Mouse (Mus musculus): ENCODE results near the gene Rab37. TPM values are rescaled to one million over a fixed set of nuclear protein-coding genes. Genes with fewer than 3 reads are reported as not detected.

Gene Rab37
- polyA plus RNA-seq, 1 experiment from 2014 or later = 1.5 TPM

DNA sequence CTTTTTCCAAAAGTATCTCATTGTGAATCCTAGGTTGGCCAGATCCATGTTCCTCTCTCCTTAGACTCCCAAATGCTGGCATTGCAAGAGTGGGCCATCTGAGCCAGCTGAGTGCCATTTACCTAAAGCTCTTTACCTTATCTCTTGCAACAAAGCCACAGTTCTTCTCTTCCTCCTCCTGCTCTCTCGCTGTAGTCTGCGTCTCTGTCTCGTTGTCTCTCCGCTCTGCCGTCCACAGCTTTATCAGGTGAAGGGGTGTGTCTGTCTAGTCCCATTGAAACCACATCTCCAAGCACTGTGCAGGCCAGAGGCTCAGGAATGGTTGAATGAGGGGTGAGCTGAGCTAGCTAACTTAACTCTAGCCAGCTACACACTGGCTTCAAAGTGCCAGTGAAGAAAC, 104.7 kb downstream of the Rab37 start:
- no peak overlapping the region for H3K9ac ChIP-seq
- no peaks in the 10 kb centered on the region for H3K9me3 ChIP-seq (replicated peaks)
- H3K4me3 ChIP-seq = no peak overlapping the region
- no peak overlapping the region for H3K4me2 ChIP-seq (replicated peaks)
- peaks cover 7% of the 10 kb centered on the region for H3K4me1 ChIP-seq
- H3K27ac ChIP-seq = no peak overlapping the region
- H3K27me3 ChIP-seq = no peaks in the 10 kb centered on the region; the same call in 1 of the 2 replicates
- H3K36me3 ChIP-seq = peaks cover 9% of the 10 kb centered on the region
- WGBS = 91% methylated on average over 5 of the region's 5 CpGs
- no peak for ATAC-seq (ENCODE audit: low FRiP score)

DNA sequence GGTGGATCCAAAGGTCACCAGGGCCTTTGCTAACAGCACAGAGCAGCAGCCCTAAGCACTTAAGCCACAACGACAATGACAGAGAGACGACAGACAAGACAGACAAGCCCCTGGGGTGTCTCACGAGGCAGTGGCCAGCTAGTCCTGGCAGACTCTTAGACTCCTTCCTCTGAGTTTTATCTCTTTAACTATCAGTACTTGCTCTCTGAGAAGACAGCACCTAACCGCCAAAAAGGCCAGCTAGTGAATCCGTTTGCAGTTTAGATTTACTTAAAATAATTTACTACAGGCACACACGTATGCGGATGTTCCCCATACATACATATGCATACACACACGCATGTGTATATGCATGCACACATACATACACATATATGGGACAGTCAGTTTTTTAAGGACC, 106.3 kb downstream of the Rab37 start:
- H3K27me3 ChIP-seq = no peaks in the 10 kb centered on the region; the same call in none of the 2 replicates
- H3K9ac ChIP-seq = no peak overlapping the region
- H3K27ac ChIP-seq = no peak overlapping the region
- H3K36me3 ChIP-seq = peaks cover 18% of the 10 kb centered on the region
- no peak overlapping the region for H3K4me3 ChIP-seq
- no peak overlapping the region for H3K4me2 ChIP-seq (replicated peaks)
- H3K9me3 ChIP-seq (replicated peaks) = no peaks in the 10 kb centered on the region
- WGBS = 78% methylated on average over 8 of the region's 8 CpGs
- ATAC-seq (ENCODE audit: low FRiP score) = no peak
- peaks cover 10% of the 10 kb centered on the region for H3K4me1 ChIP-seq

DNA sequence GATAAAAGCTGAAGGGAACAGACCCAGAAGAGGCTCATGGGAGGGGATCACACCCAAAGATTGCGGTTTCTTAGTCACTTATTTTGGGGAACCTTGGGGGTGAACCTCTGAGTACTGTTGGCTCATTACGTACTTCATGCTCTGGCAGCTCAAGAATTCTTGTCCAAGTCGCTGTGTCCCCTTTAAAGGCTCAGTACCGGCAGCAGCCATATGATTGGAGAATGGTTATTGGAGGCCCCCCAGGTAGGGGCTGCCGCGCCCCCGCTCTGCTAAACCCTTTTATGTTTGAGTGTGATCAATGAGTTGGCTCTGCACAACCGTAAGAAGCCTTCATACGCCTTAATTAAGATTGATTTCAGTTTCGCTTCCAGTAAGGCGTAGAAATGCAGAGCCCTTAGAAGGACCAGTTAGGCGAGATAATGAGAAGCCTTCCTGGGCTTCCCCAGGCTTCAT, 107.7 kb downstream of the Rab37 start:
- Histone ChIP-seq H3K9ac (no peak overlapping the region), H3K27ac (no peak overlapping the region), H3K36me3 (peaks cover 18% of the 10 kb centered on the region), H3K27me3 (no peaks in the 10 kb centered on the region; the same call in none of the 2 replicates), H3K9me3 (replicated peaks) (no peaks in the 10 kb centered on the region), H3K4me3 (no peak overlapping the region), H3K4me1 (peaks cover 14% of the 10 kb centered on the region), H3K4me2 (replicated peaks) (no peak overlapping the region)
- ATAC-seq (ENCODE audit: low FRiP score) = no peak
- WGBS = 42% methylated on average over 12 of the region's 12 CpGs

DNA sequence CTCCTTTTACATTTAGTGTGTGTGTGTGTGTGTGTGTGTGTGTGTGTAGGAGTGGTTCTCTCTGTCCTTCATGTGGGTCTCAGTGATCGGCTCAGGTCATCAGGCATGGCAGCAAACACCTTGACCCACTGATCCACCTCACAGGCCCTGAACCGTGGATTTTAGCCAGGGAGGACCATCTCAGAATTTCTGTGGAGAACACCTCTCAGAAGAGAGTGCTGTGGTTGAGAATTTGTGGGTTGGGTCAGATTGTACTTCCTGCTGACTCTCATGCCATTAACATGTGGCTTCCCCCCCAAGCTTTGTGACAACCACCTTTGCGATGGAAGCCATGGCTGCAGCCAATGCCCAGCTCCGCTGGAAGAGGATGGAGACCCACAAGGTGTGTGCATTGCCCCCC, 109.3 kb downstream of the Rab37 start:
- H3K27ac ChIP-seq = no peak overlapping the region
- no peak overlapping the region for H3K4me3 ChIP-seq
- peaks cover 14% of the 10 kb centered on the region for H3K4me1 ChIP-seq
- H3K9me3 ChIP-seq (replicated peaks) = no peaks in the 10 kb centered on the region
- H3K9ac ChIP-seq = no peak overlapping the region
- WGBS = 93% methylated on average over 4 of the region's 4 CpGs
- no peak for ATAC-seq (ENCODE audit: low FRiP score)
- peaks cover 22% of the 10 kb centered on the region for H3K36me3 ChIP-seq
- no peaks in the 10 kb centered on the region; the same call in 1 of the 2 replicates for H3K27me3 ChIP-seq
- no peak overlapping the region for H3K4me2 ChIP-seq (replicated peaks)

DNA sequence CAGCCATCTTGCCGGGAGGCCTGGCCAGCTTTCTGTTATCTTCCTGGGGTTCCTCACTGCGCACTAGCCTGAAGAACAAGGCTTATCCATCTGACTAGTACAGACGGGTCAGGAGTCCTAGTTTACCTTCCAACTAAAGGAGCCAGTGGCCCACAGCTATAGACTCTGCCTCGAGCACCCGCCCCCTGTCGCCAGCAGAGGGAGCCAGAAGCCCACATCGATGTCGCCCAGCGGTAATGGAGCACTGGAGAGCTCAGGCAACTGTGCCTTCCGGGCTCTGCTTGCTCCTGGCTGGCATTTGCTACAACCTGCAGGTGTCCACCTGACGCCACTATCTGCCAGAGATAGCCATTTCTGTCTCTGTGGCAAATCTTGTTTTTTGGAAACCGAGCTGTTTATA, 111.1 kb downstream of the Rab37 start:
- Histone ChIP-seq H3K9ac (no peak overlapping the region), H3K27me3 (no peaks in the 10 kb centered on the region; the same call in 1 of the 2 replicates), H3K4me1 (peaks cover 18% of the 10 kb centered on the region), H3K4me2 (replicated peaks) (no peak overlapping the region), H3K27ac (no peak overlapping the region), H3K36me3 (peaks cover 22% of the 10 kb centered on the region), H3K9me3 (replicated peaks) (no peaks in the 10 kb centered on the region), H3K4me3 (no peak overlapping the region)
- 15% methylated on average over 12 of the region's 12 CpGs for WGBS
- peak; percentile 53; the same call in 1 of the 2 replicates for ATAC-seq (ENCODE audit: low FRiP score)

DNA sequence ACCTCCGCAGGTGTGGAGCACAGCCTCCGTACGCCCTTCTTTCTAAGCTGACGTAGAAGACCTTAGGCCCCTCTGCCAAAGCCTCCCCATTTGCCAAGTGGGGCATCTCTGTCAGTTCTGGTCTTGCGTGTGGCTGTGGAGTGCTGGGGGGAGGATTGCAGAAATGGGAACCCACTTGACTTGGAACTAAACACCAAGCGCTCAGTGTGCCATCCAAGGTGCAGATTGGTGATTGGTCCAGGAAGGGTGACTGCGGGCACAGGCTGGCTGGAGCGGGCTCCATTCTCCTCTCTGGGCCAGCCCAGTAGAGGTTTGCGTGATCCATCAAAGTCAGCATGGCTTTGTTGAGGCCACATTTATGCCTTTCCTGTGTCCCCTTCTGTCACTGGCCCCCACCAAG, 111.5 kb downstream of the Rab37 start:
- Histone ChIP-seq H3K9me3 (replicated peaks) (no peaks in the 10 kb centered on the region), H3K27ac (no peak overlapping the region), H3K9ac (no peak overlapping the region), H3K36me3 (peaks cover 20% of the 10 kb centered on the region), H3K27me3 (no peaks in the 10 kb centered on the region; the same call in 1 of the 2 replicates), H3K4me1 (peaks cover 19% of the 10 kb centered on the region), H3K4me2 (replicated peaks) (no peak overlapping the region), H3K4me3 (no peak overlapping the region)
- no peak for ATAC-seq (ENCODE audit: low FRiP score)
- WGBS = 87% methylated on average over 9 of the region's 9 CpGs

DNA sequence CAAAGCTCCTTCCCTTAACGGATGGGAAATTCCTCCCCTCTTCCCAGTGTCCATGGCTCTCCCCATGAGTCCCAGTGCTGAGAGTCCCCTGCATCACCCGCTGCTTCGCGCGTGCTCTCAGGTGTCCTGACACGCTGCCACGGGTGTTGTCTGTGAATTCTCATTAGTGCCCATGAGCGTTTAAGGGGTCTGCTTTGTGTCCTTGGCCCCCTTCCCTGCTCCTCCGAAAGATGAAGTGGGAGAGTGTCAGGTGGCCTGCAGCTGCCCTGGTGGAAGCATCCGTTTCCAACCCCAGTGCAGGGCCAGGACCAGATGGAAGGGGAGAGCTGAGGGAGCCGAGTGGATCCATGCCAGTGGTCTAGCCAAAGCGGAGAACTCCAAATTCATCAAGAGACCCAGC, 116.9 kb downstream of the Rab37 start:
- Histone ChIP-seq H3K4me3 (no peak overlapping the region), H3K27me3 (no peaks in the 10 kb centered on the region; the same call in 1 of the 2 replicates), H3K9ac (no peak overlapping the region), H3K36me3 (peaks cover 8% of the 10 kb centered on the region), H3K9me3 (replicated peaks) (no peaks in the 10 kb centered on the region), H3K4me1 (peaks cover 39% of the 10 kb centered on the region), H3K4me2 (replicated peaks) (no peak overlapping the region), H3K27ac (no peak overlapping the region)
- no peak for ATAC-seq (ENCODE audit: low FRiP score)
- WGBS = 69% methylated on average over 12 of the region's 12 CpGs

DNA sequence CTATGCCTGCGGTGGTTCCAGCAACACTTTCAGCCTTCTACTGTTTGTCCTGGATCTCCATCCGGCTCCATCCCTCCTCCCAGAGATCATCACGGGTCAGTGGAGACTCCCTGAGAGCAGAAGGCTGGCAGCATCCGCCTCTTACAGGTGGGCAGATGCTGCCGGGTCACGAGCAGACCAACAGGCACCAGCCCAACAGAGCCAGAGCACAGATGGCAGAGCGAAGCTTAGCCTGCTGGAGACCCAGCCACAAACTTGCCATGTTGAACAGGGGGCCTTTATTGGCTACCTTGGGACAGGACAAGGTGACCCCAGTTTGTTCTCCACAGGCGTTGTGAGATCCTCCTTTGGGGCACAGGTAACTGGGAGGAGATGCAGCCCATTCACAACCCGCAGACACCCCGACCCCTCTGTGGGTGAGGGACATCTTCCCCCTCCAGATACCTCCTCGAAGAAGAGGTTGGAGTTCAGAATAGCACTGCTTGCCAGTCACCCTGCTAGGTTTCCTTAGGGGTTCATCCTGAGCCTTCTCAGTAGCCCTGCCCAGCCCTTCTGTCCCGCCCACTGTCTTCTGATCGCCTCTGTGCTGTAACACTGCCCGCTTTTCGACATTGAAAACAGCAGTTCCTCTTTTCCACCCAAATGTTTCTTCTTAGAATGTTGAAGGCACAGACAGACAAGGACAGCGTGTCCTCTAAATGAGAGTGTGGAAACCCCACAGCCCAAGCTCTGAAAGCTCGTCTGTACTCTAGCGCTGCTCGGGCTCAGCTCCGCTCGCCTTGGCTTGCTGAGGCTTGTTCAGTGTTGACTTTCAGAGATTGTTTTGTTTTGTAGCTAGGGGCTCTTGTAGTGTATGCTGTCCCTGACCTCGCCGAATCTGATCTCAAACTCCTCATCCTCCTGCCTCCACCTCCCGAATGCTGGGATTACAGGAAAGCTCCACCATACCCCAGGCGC, 117.8 kb downstream of the Rab37 start:
- no peaks in the 10 kb centered on the region; the same call in 1 of the 2 replicates for H3K27me3 ChIP-seq
- no peaks in the 10 kb centered on the region for H3K9me3 ChIP-seq (replicated peaks)
- ATAC-seq (ENCODE audit: low FRiP score) = no peak
- peaks cover 42% of the 10 kb centered on the region for H3K4me1 ChIP-seq
- H3K36me3 ChIP-seq = peaks cover 8% of the 10 kb centered on the region
- no peak overlapping the region for H3K27ac ChIP-seq
- 78% methylated on average over 25 of the region's 25 CpGs for WGBS
- H3K4me3 ChIP-seq = no peak overlapping the region
- H3K4me2 ChIP-seq (replicated peaks) = no peak overlapping the region
- H3K9ac ChIP-seq = peak overlapping the region; percentile 23; the same call in 1 of the 2 replicates

DNA sequence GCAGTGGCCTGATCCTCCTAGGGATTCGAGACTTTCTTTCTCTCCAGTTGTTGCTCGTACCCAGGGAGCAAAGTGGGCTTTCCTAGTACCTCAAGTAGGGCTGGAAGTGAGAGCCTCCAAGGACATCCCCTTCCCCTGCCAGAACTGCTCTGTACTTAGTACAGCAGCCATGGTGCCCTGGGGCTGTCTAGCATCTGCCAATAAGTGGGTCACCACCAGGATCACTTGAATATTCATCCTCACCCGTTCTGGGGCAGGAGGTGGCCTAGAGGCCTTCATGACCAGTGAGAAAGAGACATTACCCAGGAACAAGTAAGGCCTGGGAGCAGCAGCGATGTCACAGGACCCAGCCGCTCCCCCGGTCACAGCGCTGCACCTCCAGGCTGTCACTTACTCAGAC, 118.7 kb downstream of the Rab37 start:
- Histone ChIP-seq H3K4me3 (no peak overlapping the region), H3K27ac (no peak overlapping the region), H3K9me3 (replicated peaks) (no peaks in the 10 kb centered on the region), H3K27me3 (no peaks in the 10 kb centered on the region; the same call in 1 of the 2 replicates), H3K36me3 (peaks cover 7% of the 10 kb centered on the region), H3K4me1 (peaks cover 45% of the 10 kb centered on the region), H3K4me2 (replicated peaks) (no peak overlapping the region), H3K9ac (no peak overlapping the region)
- no peak for ATAC-seq (ENCODE audit: low FRiP score)
- WGBS = 78% methylated on average over 7 of the region's 7 CpGs

Other genes starting within 250 kb of the Rab37 start
- 29.7 and 30.0 TPM in 2 replicates for gene Gprc5c, start 240.3 kb upstream of the Rab37 start, polyA plus RNA-seq (2016; fragmentation: Nextera tagmentation; extraction: Ambion mirVana)
- 0.79 and 1.1 TPM in 2 replicates for gene Cd300a, start 201.4 kb upstream of the Rab37 start, polyA plus RNA-seq (2016; fragmentation: Nextera tagmentation; extraction: Ambion mirVana)
- not detected in 2 replicates for gene Cd300lb, start 157.0 kb upstream of the Rab37 start, polyA plus RNA-seq (2016; fragmentation: Nextera tagmentation; extraction: Ambion mirVana)
- gene Cd300c, start 122.3 kb upstream of the Rab37 start, polyA plus RNA-seq (2016; fragmentation: Nextera tagmentation; extraction: Ambion mirVana) = not detected in 2 replicates
- 0.10 and 0.12 TPM in 2 replicates for gene Cd300ld, start 101.5 kb upstream of the Rab37 start, polyA plus RNA-seq (2016; fragmentation: Nextera tagmentation; extraction: Ambion mirVana)
- gene Cd300c2, start 89.6 kb upstream of the Rab37 start, polyA plus RNA-seq (2016; fragmentation: Nextera tagmentation; extraction: Ambion mirVana) = 0.76 and 1.5 TPM in 2 replicates
- gene Cd300ld2, start 75.2 kb upstream of the Rab37 start, polyA plus RNA-seq (2016; fragmentation: Nextera tagmentation; extraction: Ambion mirVana) = not detected in 2 replicates
- not detected in 2 replicates for gene Cd300ld4, start 64.4 kb upstream of the Rab37 start, polyA plus RNA-seq (2016; fragmentation: Nextera tagmentation; extraction: Ambion mirVana)
- gene Cd300ld5, start 53.7 kb upstream of the Rab37 start, polyA plus RNA-seq (2016; fragmentation: Nextera tagmentation; extraction: Ambion mirVana) = not detected in 2 replicates
- not detected in 2 replicates for gene Cd300ld3, start 43.0 kb upstream of the Rab37 start, polyA plus RNA-seq (2016; fragmentation: Nextera tagmentation; extraction: Ambion mirVana)
- gene Cd300e, start 29.3 kb upstream of the Rab37 start, polyA plus RNA-seq (2016; fragmentation: Nextera tagmentation; extraction: Ambion mirVana) = not detected in 2 replicates
- gene Cd300lf, start 42.6 kb downstream of the Rab37 start, polyA plus RNA-seq (2016; fragmentation: Nextera tagmentation; extraction: Ambion mirVana) = 0.27 TPM in 1 of 2 replicates, not detected in the other
- 35.7 and 42.3 TPM in 2 replicates for gene Slc9a3r1, start 71.9 kb downstream of the Rab37 start, polyA plus RNA-seq (2016; fragmentation: Nextera tagmentation; extraction: Ambion mirVana)
- 9.0 and 10.4 TPM in 2 replicates for gene Tmem104, start 96.1 kb downstream of the Rab37 start, polyA plus RNA-seq (2016; fragmentation: Nextera tagmentation; extraction: Ambion mirVana)
- gene Nat9, start 96.4 kb downstream of the Rab37 start, polyA plus RNA-seq (2016; fragmentation: Nextera tagmentation; extraction: Ambion mirVana) = 19.1 and 21.1 TPM in 2 replicates
- gene Grin2c, start 175.8 kb downstream of the Rab37 start, polyA plus RNA-seq (2016; fragmentation: Nextera tagmentation; extraction: Ambion mirVana) = 0.21 and 0.57 TPM in 2 replicates
- gene Fdxr, start 185.6 kb downstream of the Rab37 start, polyA plus RNA-seq (2016; fragmentation: Nextera tagmentation; extraction: Ambion mirVana) = 15.4 and 18.0 TPM in 2 replicates
- 0.13 and 0.25 TPM in 2 replicates for gene Fads6, start 206.2 kb downstream of the Rab37 start, polyA plus RNA-seq (2016; fragmentation: Nextera tagmentation; extraction: Ambion mirVana)
- not detected in 2 replicates for gene Otop2, start 215.7 kb downstream of the Rab37 start, polyA plus RNA-seq (2016; fragmentation: Nextera tagmentation; extraction: Ambion mirVana)
- not detected in 2 replicates for gene Ush1g, start 230.6 kb downstream of the Rab37 start, polyA plus RNA-seq (2016; fragmentation: Nextera tagmentation; extraction: Ambion mirVana)
- 0.13 and 0.17 TPM in 2 replicates for gene Otop3, start 243.3 kb downstream of the Rab37 start, polyA plus RNA-seq (2016; fragmentation: Nextera tagmentation; extraction: Ambion mirVana)

Measured in hindbrain, embryonic 12.5 days (tissue).